Mouse (Mus musculus) spleen, adult 2 months (tissue): ENCODE measurements around the gene Cavin4.

ENCODE experiments used
- CTCF ChIP-seq: fragments of 200-500 bp; IDR thresholded peaks from 2 replicates; pipeline ENCODE4 v1.5.1; 2011; ENCODE audit warnings: mild to moderate bottlenecking, inconsistent platforms; ENCODE audit not compliant: insufficient read depth, insufficient read length, insufficient replicate concordance; ENCODE audit errors: extremely low read depth
- POLR2A ChIP-seq: fragments of 200-500 bp; IDR thresholded peaks from 2 replicates; pipeline ENCODE4 v1.6.1; 2011; ENCODE audit warnings: low read depth, low read length, inconsistent platforms

DNA sequence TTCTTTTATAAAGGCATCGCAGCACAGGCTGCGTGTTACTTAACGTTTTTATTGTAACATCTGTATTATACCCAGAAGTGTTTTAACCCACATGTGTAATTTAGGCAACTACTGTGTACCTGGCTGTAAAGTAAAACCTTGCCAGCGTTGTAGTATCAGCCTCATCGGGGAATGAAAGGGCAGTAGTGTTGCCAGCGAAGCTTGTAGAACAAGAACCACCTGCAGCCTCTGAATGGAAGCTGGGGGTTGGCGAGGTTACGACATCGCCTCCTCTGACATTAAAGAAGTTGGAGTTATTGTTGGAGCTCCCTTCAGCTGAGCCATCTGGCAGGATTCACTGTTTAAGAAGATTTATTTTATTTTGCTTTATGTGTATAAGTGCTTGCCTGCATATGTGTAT, 37.5 kb upstream of the Cavin4 start:
- no peak for TF ChIP-seq CTCF
- TF ChIP-seq POLR2A: no peak
